Mouse (Mus musculus) bone marrow macrophage, adult 2 months (primary cell): ENCODE measurements around the gene Hopx. TPM values are rescaled to one million over a fixed set of nuclear protein-coding genes. Genes with fewer than 3 reads are reported as not detected.

Experiments used
- H3K27ac ChIP-seq: 2 replicates; pipeline ENCODE4 v1.5.1; 2012; ENCODE audit warnings: low read depth, low read length; ENCODE audit not compliant: insufficient read depth
- H3K4me1 ChIP-seq: 2 replicates; pipeline ENCODE4 v1.6.1; 2012; ENCODE audit warnings: low read length; ENCODE audit not compliant: control insufficient read depth, insufficient read depth
- H3K4me3 ChIP-seq: 2 replicates; pipeline ENCODE4 v1.5.1; 2012; ENCODE audit warnings: mild to moderate bottlenecking, low read length, moderate library complexity; ENCODE audit not compliant: insufficient read depth
- CTCF ChIP-seq: IDR thresholded peaks from 2 replicates; pipeline ENCODE4 v1.5.1; 2012; ENCODE audit warnings: low read depth, mild to moderate bottlenecking, low read length, moderate library complexity
- POLR2A ChIP-seq: IDR thresholded peaks from 2 replicates; pipeline ENCODE4 v1.6.1; 2012; ENCODE audit warnings: mild to moderate bottlenecking, low read depth, low read length, borderline replicate concordance
- polyA plus RNA-seq: library from polyadenylated mRNA; stranded (reverse); fragments of >200 nt; gene quantifications from 2 replicates; pipeline ENCODE4 v1.2.4, GENCODE M21; 2012; ENCODE audit not compliant: missing spikeins, insufficient read depth, insufficient read length

Hopx gene
- polyA plus RNA-seq, 1 experiment = 1.7 TPM

GRCm38 (mm10) chr5:77082735-77083134 lies 32.2 kb downstream of the Hopx start:
- Histone ChIP-seq H3K4me1 (no peaks in the 10 kb centered on the region), H3K27ac (no peak overlapping the region), H3K4me3 (no peak overlapping the region)
- TF ChIP-seq POLR2A (no peak), CTCF (no peak)

- H3K27ac ChIP-seq = no peak overlapping the region
- TF ChIP-seq POLR2A (no peak), CTCF (no peak)
These were observed 34.2 kb downstream of the Hopx start for GRCm38 (mm10) chr5:77080761-77081160.

GRCm38 (mm10) chr5:77075951-77076350 lies 39.0 kb downstream of the Hopx start:
- no peaks in the 10 kb centered on the region for H3K4me1 ChIP-seq
- TF ChIP-seq POLR2A = no peak
- TF ChIP-seq CTCF = no peak
- no peak overlapping the region for H3K4me3 ChIP-seq
- H3K27ac ChIP-seq = no peak overlapping the region

More at GRCm38 (mm10) chr5:77080761-77081160, 34.2 kb downstream of the Hopx start:
- no peak overlapping the region for H3K4me3 ChIP-seq
- no peaks in the 10 kb centered on the region for H3K4me1 ChIP-seq

GRCm38 (mm10) chr5:77074914-77075313 lies 40.0 kb downstream of the Hopx start:
- H3K4me3 ChIP-seq = no peak overlapping the region
- no peaks in the 10 kb centered on the region for H3K4me1 ChIP-seq
- H3K27ac ChIP-seq = no peak overlapping the region
- TF ChIP-seq CTCF (no peak), POLR2A (no peak)

GRCm38 (mm10) chr5:77073794-77074193 lies 41.1 kb downstream of the Hopx start:
- Histone ChIP-seq H3K27ac (no peak overlapping the region), H3K4me1 (no peaks in the 10 kb centered on the region), H3K4me3 (no peak overlapping the region)
- no peak for TF ChIP-seq POLR2A

- Histone ChIP-seq H3K4me1 (no peaks in the 10 kb centered on the region), H3K4me3 (no peak overlapping the region), H3K27ac (no peak overlapping the region)
- TF ChIP-seq POLR2A (no peak), CTCF (no peak)
These were observed 43.3 kb downstream of the Hopx start for GRCm38 (mm10) chr5:77071626-77072025.

- Histone ChIP-seq H3K4me1 (no peaks in the 10 kb centered on the region), H3K4me3 (no peak overlapping the region), H3K27ac (no peak overlapping the region)
- TF ChIP-seq CTCF = no peak
- TF ChIP-seq POLR2A = no peak
These were observed 43.9 kb downstream of the Hopx start for GRCm38 (mm10) chr5:77070987-77071386.

- Histone ChIP-seq H3K4me3 (no peak overlapping the region), H3K4me1 (no peaks in the 10 kb centered on the region), H3K27ac (no peak overlapping the region)
- TF ChIP-seq POLR2A = no peak
- TF ChIP-seq CTCF = no peak
These were observed 47.6 kb downstream of the Hopx start for GRCm38 (mm10) chr5:77067321-77067720.

- H3K4me3 ChIP-seq = no peak overlapping the region
- H3K27ac ChIP-seq = no peak overlapping the region
- no peaks in the 10 kb centered on the region for H3K4me1 ChIP-seq
- TF ChIP-seq POLR2A (no peak), CTCF (peak; percentile 72)
These were observed 53.4 kb downstream of the Hopx start for GRCm38 (mm10) chr5:77061372-77062038.

GRCm38 (mm10) chr5:77060363-77060762 lies 54.6 kb downstream of the Hopx start:
- Histone ChIP-seq H3K4me1 (no peaks in the 10 kb centered on the region), H3K4me3 (no peak overlapping the region), H3K27ac (no peak overlapping the region)
- TF ChIP-seq CTCF (no peak), POLR2A (no peak)

GRCm38 (mm10) chr5:77056881-77057440 lies 58.0 kb downstream of the Hopx start:
- TF ChIP-seq POLR2A = no peak
- no peak for TF ChIP-seq CTCF
- H3K27ac ChIP-seq = no peak overlapping the region
- no peak overlapping the region for H3K4me3 ChIP-seq
- H3K4me1 ChIP-seq = no peaks in the 10 kb centered on the region

- H3K4me3 ChIP-seq = no peak overlapping the region
- H3K27ac ChIP-seq = no peak overlapping the region
- H3K4me1 ChIP-seq = no peaks in the 10 kb centered on the region
- no peak for TF ChIP-seq POLR2A
- no peak for TF ChIP-seq CTCF
These were observed 62.3 kb downstream of the Hopx start for GRCm38 (mm10) chr5:77052616-77053015.
